Mouse (Mus musculus): Measurements from ENCODE around the gene Rdx.

GRCm38 (mm10) chr9:52017091-52017490 is 29.9 kb upstream of the Rdx start:
- TF ChIP-seq CTCF (IDR thresholded peaks at IDR 0.05; ENCODE audit: control insufficient read depth, insufficient read depth, insufficient replicate concordance, low read depth, low read length) (no peak), POLR2A (IDR thresholded peaks at IDR 0.05; ENCODE audit: control insufficient read depth, low read depth, low read length) (no peak)
